Mouse (Mus musculus) neural tube, embryonic 14.5 days (tissue): ENCODE measurements at regions not wholly inside any gene's neighbourhood (a gene's known extent, or its start where the extent isn't known, plus 50 kb on each side); places are given as distances from the start of the nearest gene placed in this dataset.

Source experiments
- ATAC-seq: fragments of 200-750 bp; cut with Nextera tagmentation; 2 replicates; pipeline ENCODE4 v1.8.0; 2017; ENCODE audit warnings: low read depth, mild to moderate bottlenecking, moderate TSS enrichment, moderate library complexity
- H3K27ac ChIP-seq: fragments of 300-500 bp; sonication (generic); 2 replicates; pipeline ENCODE4 v1.5.1; 2014; ENCODE audit warnings: low read depth, mild to moderate bottlenecking, control low read depth, low read length, moderate library complexity, mixed read lengths
- H3K27me3 ChIP-seq: fragments of 300-500 bp; sonication (generic); 2 replicates; pipeline ENCODE4 v1.6.1; 2014; ENCODE audit warnings: low read length; ENCODE audit not compliant: control insufficient read depth, insufficient read depth
- H3K36me3 ChIP-seq: fragments of 300-500 bp; sonication (generic); 2 replicates; pipeline ENCODE4 v1.6.1; 2014; ENCODE audit warnings: low read length, mixed read lengths; ENCODE audit not compliant: control insufficient read depth, insufficient read depth
- H3K4me1 ChIP-seq: fragments of 300-500 bp; sonication (generic); 2 replicates; pipeline ENCODE4 v1.6.1; 2014; ENCODE audit warnings: low read length; ENCODE audit not compliant: control insufficient read depth, insufficient read depth
- H3K4me2 ChIP-seq: fragments of 300-500 bp; sonication (generic); 2 replicates; pipeline ENCODE4 v1.6.1; 2014; ENCODE audit warnings: mild to moderate bottlenecking, low read depth, low read length, control low read depth
- H3K4me3 ChIP-seq: fragments of 300-500 bp; sonication (generic); 2 replicates; pipeline ENCODE4 v1.5.1; 2014; ENCODE audit warnings: low read depth, low read length, control low read depth, mixed read lengths
- H3K9ac ChIP-seq: fragments of 300-500 bp; sonication (generic); replicated peaks from 2 replicates; pipeline ENCODE4 v1.6.1; 2014; ENCODE audit warnings: low read depth, mild to moderate bottlenecking, control low read depth, low read length, mixed read lengths
- H3K9me3 ChIP-seq: fragments of 300-500 bp; sonication (generic); 2 replicates; pipeline ENCODE4 v1.6.1; 2016; ENCODE audit warnings: low read length; ENCODE audit not compliant: control insufficient read depth
- WGBS: fragments of 180-500 bp; shearing (Covaris S2); extraction: QIAGEN DNeasy Blood & Tissue Kit; methylation state at CpG from one replicate; pipeline ENCODE4 v1.1.7; 2014; 5-methylcytosine and 5-hydroxymethylcytosine counted together

DNA sequence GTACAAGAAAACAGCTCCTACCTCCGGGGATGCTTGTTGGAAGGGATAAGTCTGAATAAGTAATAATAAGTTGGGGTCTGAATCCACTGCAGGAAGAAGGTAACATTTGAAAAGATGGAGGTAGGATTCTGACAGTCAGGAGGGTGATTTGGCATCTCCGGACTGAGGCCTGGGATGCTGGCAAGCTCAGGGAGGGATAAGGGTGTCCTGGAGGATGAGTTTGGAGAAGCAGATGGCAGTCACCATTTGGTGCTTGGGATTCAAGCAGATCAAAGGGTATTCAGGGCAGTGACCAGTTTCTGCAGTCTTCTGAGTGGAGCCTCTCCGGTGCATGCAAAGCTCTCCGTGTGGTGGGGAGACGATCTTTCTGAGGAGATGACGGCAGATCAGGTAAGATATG, 62.9 kb upstream of the Gm2310 start:
- no peak overlapping the region for H3K9ac ChIP-seq
- no peak overlapping the region for H3K4me3 ChIP-seq
- no peak for ATAC-seq
- H3K4me1 ChIP-seq = no peaks in the 10 kb centered on the region
- no peaks in the 10 kb centered on the region for H3K9me3 ChIP-seq
- no peaks in the 10 kb centered on the region for H3K27me3 ChIP-seq
- H3K36me3 ChIP-seq = no peaks in the 10 kb centered on the region
- H3K27ac ChIP-seq = no peak overlapping the region
- no peak overlapping the region for H3K4me2 ChIP-seq
- 70% methylated on average over 6 of the region's 6 CpGs for WGBS

DNA sequence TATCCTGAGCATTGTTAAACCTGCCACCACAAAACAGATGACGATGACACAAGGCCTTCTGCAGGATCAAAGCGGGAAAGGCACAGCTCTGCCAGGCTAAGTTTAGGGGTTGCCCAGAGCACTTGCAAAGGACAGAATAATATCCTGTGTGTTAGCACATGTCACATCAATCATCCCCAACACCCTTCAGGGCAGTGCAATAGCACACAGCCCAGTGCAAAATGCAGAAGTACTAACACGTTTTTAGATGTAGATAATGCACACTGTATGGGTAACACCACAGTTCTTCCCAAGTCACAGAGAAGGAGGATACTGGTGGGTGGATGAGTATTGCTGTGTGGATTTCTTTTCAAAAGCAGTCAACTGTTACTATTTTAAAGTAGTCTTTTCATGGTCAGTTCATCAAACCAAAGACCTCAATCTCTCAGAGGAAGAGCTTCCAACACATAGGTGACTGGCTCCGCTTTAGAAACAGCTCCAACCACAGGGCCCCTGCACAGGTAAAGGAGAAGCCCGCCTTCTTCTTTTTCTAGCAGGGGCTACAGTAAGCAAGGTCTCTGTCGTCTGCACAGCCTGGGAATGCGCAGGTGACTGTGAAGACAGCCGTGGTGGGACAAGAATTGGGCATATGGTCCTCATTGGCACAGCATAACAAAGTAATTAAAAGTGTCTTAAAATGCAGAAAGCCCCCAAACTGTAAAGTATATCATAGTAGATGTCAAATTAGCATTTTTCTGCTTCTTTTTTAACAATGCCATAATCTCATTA, 61.6 kb upstream of the Gm2310 start:
- no peak overlapping the region for H3K9ac ChIP-seq
- 47% methylated on average over 8 of the region's 8 CpGs for WGBS
- H3K4me3 ChIP-seq = no peak overlapping the region
- no peaks in the 10 kb centered on the region for H3K27me3 ChIP-seq
- no peaks in the 10 kb centered on the region for H3K36me3 ChIP-seq
- H3K4me2 ChIP-seq = no peak overlapping the region
- no peaks in the 10 kb centered on the region for H3K9me3 ChIP-seq
- H3K27ac ChIP-seq = no peak overlapping the region
- no peaks in the 10 kb centered on the region for H3K4me1 ChIP-seq
- ATAC-seq = no peak

DNA sequence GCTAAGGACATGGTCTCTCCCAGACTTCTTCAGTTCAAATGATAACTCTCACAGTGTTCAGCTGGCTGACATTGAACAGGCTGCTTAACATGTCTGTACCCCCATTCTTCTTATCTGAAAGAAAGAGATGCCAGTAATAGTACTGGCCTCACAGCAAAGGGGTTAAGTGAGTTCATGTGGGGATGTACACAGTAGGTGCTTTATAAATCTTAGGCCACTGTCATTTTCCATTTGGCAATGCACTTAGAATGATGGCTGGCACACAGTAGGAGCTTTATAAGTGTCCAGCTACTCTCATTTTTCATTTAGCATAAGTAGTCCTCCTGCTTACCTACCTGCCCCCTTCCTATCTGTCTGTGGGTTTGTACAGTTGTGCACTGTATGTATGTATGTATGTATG, 60.3 kb upstream of the Gm2310 start:
- Histone ChIP-seq H3K27ac (no peak overlapping the region), H3K9ac (no peak overlapping the region), H3K9me3 (no peaks in the 10 kb centered on the region), H3K4me1 (no peaks in the 10 kb centered on the region), H3K4me3 (no peak overlapping the region), H3K27me3 (no peaks in the 10 kb centered on the region), H3K36me3 (no peaks in the 10 kb centered on the region), H3K4me2 (no peak overlapping the region)
- no peak for ATAC-seq

DNA sequence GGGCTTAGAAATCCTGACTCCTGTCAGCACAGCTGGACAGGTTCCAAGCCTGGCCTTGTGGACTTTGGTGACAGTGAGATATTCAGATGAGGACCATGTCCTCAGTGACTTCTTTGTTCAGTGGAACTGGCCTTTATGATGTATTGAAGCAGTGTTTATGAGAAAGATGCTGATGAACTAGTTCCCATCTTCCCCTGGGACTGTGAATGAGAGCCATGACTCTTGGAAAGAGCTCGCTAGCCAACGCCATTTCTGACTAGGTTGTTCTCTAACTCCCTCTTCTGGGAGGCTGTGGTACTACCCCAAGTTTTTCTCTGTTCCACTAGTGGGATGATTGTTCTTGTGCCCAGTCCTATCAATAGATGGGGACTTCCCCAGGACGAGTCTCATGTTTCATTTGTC, 57.7 kb upstream of the Gm2310 start:
- 18% methylated on average over 3 of the region's 3 CpGs for WGBS

DNA sequence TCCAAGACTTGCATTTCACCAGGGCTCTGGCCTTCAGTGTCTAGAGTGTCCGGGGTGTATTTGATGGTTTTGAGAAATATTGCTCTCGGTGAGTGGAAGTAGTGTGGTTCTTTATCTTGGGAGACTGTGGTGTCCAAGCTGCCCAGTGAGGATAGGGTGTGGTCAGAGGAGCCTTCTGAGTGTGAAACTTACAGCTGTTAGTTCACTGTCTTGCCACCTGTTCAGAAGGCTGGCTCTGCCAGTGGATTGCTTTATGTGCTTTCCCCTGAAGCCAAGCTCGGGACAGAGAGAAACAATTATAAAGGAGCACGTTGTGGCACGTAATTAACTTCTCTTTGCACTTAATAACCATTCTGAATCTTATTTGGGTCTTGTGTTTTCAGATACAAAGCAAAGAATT, 57.2 kb upstream of the Gm2310 start:
- WGBS = 63% methylated on average over 5 of the region's 5 CpGs
- no peaks in the 10 kb centered on the region for H3K9me3 ChIP-seq
- H3K27ac ChIP-seq = no peak overlapping the region
- H3K9ac ChIP-seq = no peak overlapping the region
- H3K4me2 ChIP-seq = no peak overlapping the region
- no peak for ATAC-seq
- H3K4me3 ChIP-seq = no peak overlapping the region
- H3K4me1 ChIP-seq = no peaks in the 10 kb centered on the region
- no peaks in the 10 kb centered on the region for H3K27me3 ChIP-seq
- H3K36me3 ChIP-seq = no peaks in the 10 kb centered on the region

More for the DNA sequence above, 57.7 kb upstream of the Gm2310 start:
- Histone ChIP-seq H3K27me3 (no peaks in the 10 kb centered on the region), H3K9me3 (no peaks in the 10 kb centered on the region), H3K4me3 (no peak overlapping the region), H3K27ac (no peak overlapping the region), H3K4me2 (no peak overlapping the region), H3K9ac (no peak overlapping the region), H3K36me3 (no peaks in the 10 kb centered on the region), H3K4me1 (no peaks in the 10 kb centered on the region)
- no peak for ATAC-seq

DNA sequence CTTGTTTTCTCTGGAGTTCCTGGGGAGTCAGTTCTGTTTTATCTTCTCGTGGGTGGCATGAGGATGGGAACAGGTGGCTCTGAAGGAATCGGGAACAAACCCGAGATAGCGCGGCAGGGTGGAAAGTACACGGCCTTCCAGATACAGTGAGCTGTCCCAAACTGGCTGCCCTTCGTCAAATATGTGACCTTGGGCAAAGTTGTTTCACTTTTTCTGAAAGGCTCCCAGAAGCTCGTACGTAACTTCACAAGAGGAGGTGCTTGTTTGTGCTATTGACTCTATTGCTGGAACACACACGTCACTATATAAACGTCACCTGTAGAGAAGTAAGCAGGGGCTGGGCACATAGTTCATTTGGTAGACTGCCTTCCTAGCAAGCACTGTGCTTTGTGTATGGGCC, 49.9 kb upstream of the Gm2310 start:
- peaks cover 4% of the 10 kb centered on the region; the same call in 1 of the 2 replicates for H3K4me1 ChIP-seq
- peak overlapping the region; percentile 47 for H3K9ac ChIP-seq
- peaks cover 9% of the 10 kb centered on the region for H3K27me3 ChIP-seq
- no peak overlapping the region for H3K27ac ChIP-seq
- H3K4me3 ChIP-seq = peak overlapping the region; percentile 59
- 4% methylated on average over 11 of the region's 11 CpGs for WGBS
- peak overlapping the region; percentile 75 for H3K4me2 ChIP-seq
- peak; percentile 68 for ATAC-seq
- H3K36me3 ChIP-seq = no peaks in the 10 kb centered on the region
- no peaks in the 10 kb centered on the region for H3K9me3 ChIP-seq
